22 mouse cellular contexts compared by ENCODE assay signal in the genomic region with DNA sequence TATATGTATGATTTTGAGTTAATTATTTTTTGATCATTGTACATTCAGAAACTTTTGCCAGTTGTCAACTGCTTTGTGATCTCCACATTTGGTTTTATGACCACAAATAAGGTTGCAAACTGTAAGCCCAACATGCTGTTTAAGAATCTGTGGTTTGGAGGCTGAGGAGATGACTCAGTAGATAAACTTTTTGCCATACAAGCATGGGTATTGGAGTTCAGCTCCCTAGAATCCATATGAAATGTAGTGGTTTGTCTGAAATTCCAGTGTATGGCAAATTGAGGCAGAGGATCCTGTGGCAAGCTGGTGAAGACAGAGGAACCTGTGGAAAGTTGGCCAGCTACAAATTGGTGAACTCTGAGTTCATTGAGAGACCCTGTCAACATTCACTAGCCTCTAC.
"Had no signal": no experiment of that assay in that cellular context is flagged by ENCODE, and none has a peak within 500 bp of the region (broad histone marks: within the 10 kb centered on the region; RNA-seq: fewer than 3 reads in every experiment).

No protein-coding gene starts in this region.

- DNase-seq: kidney, adult 2 months; kidney, postnatal 25 days; layer of hippocampus, adult 9-11 months; lung, adult 18-20 months; lung, postnatal 10 days; lung, postnatal 36 days; right cerebral cortex, adult 18-20 months; right cerebral cortex, postnatal 14 days; right cerebral cortex, postnatal 4 days; thymus, adult 2 months; thymus, postnatal 25 days had no signal

- ATAC-seq: liver, embryonic 12.5 days; midbrain, embryonic 13.5 days; midbrain, embryonic 16.5 days had no signal

- H3K4me1 ChIP-seq: liver, embryonic 15.5 days; lung, embryonic 15.5 days; midbrain, embryonic 10.5 days; midbrain, embryonic 13.5 days had no signal

- H3K27me3 ChIP-seq: liver, embryonic 12.5 days; liver, embryonic 15.5 days; lung, embryonic 15.5 days; megakaryocyte, embryonic 14.5 days; midbrain, embryonic 13.5 days had no signal

- H3K9me3 ChIP-seq: liver, embryonic 12.5 days; liver, embryonic 15.5 days; lung, embryonic 15.5 days; midbrain, embryonic 10.5 days; midbrain, embryonic 13.5 days had no signal

- H3K4me3 ChIP-seq: layer of hippocampus, adult 2 months; left cerebral cortex, adult 2 months; liver, embryonic 12.5 days; liver, embryonic 15.5 days; lung, embryonic 15.5 days; megakaryocyte, embryonic 14.5 days; midbrain, embryonic 10.5 days; midbrain, embryonic 13.5 days had no signal

- H3K36me3 ChIP-seq: liver, embryonic 12.5 days; liver, embryonic 15.5 days; lung, embryonic 15.5 days; midbrain, embryonic 10.5 days; midbrain, embryonic 13.5 days had no signal

- H3K27ac ChIP-seq: kidney, postnatal 0 days; layer of hippocampus, adult 2 months; left cerebral cortex, adult 2 months; liver, embryonic 12.5 days; liver, embryonic 15.5 days; lung, embryonic 15.5 days; midbrain, embryonic 10.5 days; midbrain, embryonic 13.5 days; stomach, postnatal 0 days had no signal

- H3K4me2 ChIP-seq: liver, embryonic 12.5 days; liver, embryonic 15.5 days; lung, embryonic 15.5 days; midbrain, embryonic 13.5 days had no signal

- H3K9ac ChIP-seq: liver, embryonic 12.5 days; liver, embryonic 15.5 days; lung, embryonic 15.5 days; midbrain, embryonic 13.5 days had no signal
